Mouse (Mus musculus): ENCODE measurements around the gene Slc9a9.

- TF ChIP-seq EP300 (IDR thresholded peaks at IDR 0.05; ENCODE audit: low read depth), result no peak
- TF ChIP-seq CTCF (IDR thresholded peaks at IDR 0.05; ENCODE audit: low read depth), result no peak
These were observed 440.1 kb downstream of the Slc9a9 start for GRCm38 (mm10) chr9:95109799-95110198.
